Mouse (Mus musculus) gastrocnemius, postnatal 4 days (tissue): ENCODE measurements around the gene Pkd2. TPM values are rescaled to one million over a fixed set of nuclear protein-coding genes. Genes with fewer than 3 reads are reported as not detected.

Experiments used
- DNase-seq, 2 experiments: peaks; one replicate each; pipeline ENCODE4 v3.0.0; 2021 to 2022; ENCODE audit warnings: low spot score in 2 of 2, mixed read lengths in 2 of 2
- total RNA-seq, 2 experiments: library from RNA; stranded (reverse); gene quantifications; 2 replicates each; pipeline ENCODE4 v1.2.3; 2021

The Pkd2 gene
- total RNA-seq, 2 experiments from 2014 or later: 43.1 to 49.2 TPM

GRCm38 (mm10) chr5:104465279-104465678, 6.0 kb downstream of the Pkd2 start:
- DNase-seq: no peak

DNA sequence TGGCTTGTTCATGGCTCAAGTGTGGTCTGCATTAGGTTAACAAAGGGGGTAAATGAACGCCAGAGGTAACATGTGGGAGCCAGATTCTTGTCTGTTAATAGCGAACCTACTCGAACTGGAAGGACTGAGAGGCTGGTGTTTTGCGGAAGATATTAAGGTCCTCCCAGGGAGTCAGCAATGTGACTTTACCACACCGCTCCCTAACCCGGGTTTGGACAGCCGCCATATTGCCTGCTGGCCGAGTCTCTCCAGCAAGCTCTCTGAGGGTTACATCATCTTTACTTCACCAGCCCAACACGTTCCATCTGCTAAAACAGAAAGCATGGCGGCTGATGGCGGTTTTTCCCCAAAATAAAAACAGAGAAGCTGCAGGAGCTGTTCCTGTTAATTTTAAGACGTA, 6.5 kb downstream of the Pkd2 start:
- peak; percentile 61 to 76 for DNase-seq

DNA sequence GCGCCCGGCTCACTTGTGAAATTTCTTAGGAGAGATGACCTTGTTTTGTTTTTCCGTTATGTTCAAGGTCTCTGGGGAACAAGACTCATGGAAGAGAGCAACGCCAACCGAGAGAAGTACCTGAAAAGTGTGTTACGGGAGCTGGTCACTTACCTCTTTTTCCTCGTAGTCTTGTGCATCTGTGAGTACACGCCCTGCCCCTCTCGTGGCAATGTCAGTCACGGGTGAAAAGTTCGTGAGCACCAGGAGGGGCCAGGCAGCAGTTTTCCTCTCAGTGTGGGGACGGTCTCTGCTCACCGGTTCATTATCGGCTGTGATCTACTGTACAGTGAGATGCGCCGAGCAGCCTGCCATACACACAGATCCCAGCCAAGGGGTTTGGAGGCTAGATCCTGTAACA, 7.6 kb downstream of the Pkd2 start:
- DNase-seq: no peak

DNA sequence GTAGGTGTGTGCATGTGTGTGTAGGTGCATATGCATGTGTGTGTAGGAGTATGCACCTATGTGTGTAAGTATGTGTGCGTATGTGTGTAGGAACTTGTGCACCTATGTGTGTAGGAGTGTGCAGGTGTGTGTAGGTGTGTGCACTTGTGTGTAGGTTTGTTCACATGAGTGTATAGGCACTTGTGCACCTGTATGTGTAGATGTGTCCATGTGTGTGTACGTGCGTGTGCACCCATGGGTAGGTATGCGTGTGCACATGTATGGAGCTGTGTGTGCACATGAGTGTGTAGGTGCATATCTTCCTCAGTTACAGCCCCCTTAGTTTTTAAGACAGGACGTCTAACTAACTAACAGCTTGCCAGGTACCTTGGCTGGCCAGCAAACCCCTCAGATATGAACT, 9.3 kb downstream of the Pkd2 start:
- DNase-seq: no peak

- DNase-seq: no peak
Observed at GRCm38 (mm10) chr5:104470981-104471391, 11.7 kb downstream of the Pkd2 start.

DNA sequence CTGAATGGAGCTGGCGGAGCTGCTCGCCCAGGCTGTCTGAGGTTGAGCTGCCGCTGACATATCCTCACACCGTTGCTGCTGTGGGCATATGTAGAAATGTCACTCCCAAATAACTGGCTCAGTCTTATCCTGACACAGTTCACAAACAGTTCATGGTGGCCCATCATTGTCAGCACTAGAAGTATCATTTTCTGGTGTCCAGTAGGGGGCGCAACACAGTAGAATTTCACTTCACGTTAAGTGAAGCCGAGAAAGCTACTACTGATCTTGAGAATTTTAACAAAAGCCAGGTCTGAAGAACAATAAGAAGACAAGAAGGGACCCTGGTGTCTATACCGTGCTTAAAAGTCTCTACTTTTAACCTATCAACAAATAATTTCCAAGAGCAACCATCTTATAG, 13.1 kb downstream of the Pkd2 start:
- DNase-seq: no peak

GRCm38 (mm10) chr5:104480367-104480766, 21.1 kb downstream of the Pkd2 start:
- no peak for DNase-seq

DNA sequence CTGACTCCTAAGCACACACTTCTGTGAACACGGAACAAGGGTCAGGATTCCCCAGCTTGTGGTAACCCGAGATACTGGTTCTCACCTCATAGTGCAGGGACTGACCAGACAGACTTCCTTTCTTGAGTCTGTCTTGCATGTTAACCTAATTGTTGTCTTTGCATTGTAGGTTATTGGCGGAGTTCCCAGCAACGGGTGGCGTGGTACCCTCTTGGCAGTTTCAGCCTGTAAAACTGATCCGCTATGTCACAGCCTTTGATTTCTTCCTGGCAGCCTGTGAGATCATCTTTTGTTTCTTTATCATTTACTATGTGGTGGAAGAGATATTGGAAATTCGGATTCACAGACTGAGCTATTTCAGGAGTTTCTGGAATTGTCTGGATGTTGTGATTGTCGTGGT, 23.6 kb downstream of the Pkd2 start:
- no peak for DNase-seq

DNA sequence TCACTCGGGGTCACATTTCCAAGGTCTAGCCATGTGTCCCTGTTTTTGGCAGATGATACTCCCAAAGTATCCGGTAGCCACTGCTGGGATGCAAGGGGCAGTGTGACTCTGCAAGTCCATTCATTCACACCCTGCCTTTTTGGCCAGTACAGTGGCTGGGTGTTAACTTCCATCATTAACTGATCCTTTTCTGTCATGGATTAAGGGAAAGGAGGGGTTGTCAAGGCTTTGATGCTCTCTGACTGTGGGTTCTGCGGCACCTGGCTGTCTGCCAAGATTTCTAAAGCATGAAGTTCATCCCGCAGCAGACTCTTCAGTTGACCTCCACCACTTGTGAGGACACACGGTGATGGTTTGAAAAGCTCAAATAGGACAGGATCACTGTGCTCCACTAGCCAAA, 32.3 kb downstream of the Pkd2 start:
- DNase-seq: peak in 1 of 2 experiments; percentile 17

- DNase-seq: no peak
Observed at GRCm38 (mm10) chr5:104504883-104505282, 45.6 kb downstream of the Pkd2 start.

- no peak for DNase-seq
Observed at GRCm38 (mm10) chr5:104507829-104508194, 48.6 kb downstream of the Pkd2 start.

DNA sequence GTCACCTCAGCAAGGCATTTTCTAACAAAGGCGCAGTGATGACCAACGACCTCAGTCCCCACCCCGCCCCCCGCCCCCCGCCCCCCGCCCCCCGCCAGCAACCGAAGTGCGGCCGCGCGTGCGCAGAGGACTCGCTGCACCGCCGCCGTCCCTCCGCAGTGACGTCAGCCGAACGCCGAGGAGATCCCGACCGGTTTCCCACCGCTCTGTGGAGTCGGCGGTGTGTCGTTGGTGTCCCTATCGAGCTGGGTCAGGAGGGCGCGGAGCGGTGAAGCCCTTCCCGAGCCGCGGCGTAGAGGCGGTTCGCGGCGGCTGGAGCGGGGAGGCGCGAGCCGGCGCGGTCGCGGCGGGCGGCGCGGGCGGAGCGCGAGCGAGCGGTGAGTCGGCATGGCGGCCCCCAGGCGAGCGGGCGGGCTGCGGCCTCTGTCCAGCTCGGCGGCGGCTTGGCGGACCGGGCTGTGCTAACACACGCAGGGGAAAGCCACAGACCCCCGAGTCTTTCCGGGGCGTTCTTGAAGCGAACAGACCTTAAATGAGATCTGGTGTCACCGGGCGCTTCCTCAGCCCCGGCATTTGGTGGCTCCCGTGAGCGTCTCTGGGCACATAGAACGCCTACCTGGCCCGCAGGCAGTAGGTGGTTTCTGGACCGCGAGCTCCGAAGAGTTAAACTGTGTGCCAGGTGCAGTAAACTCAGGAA, 49.1 kb downstream of the Pkd2 start, which contains the start of gene BC005561:
TSS of gene BC005561 (plus strand) at position 158 of the 697 bp plus-strand sequence.
- peak; percentile 73 to 86 for DNase-seq

DNA sequence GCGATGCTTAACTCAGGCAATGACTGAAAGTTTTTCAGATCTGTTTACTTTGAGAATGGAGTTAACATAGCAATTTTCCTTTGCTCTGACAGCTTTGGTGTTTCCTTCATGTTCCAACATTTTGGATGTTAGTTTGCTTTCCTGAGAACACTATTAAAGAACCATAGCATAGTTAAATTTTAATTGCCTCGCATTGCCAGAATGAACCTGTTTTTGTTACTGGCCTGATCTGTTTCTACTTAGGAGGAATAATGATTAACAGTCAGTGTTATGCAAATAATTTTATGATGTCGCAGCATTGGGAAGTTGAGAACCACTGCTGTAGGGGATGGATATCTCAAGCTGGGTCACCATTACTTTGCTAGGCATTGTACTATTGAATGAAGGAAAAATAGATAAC, 52.0 kb downstream of the Pkd2 start:
- DNase-seq: no peak

DNA sequence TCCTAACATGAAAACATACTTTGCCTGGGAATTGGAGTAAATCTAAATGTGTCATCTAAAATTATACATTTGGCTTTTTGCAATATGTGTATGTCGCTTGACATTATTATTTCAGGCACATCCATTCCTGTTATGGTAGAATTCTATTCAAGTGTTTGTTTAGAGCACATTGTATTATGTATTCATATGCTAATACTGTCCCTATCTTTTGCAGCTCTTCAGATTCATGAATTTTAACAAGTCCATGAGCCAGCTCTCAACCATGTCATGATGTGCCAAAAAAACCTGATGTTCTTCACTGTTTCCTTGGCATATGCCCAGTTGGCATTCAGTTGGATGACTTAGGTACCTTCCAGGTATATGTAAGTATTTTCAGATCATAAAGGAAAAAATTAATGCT, 79.4 kb downstream of the Pkd2 start:
- no peak for DNase-seq

- no peak for DNase-seq
Observed at GRCm38 (mm10) chr5:104539331-104539730, 80.1 kb downstream of the Pkd2 start.

Other genes starting within 250 kb of the Pkd2 start
- gene Ibsp, start 160.3 kb upstream of the Pkd2 start, total RNA-seq: not detected
- gene Mepe, start 134.1 kb upstream of the Pkd2 start, total RNA-seq: not detected
- gene Spp1, start 24.3 kb upstream of the Pkd2 start, total RNA-seq: 1 to 10 TPM in 1 of 2 experiments, under 1 TPM in 1; 0.76 to 1.2 TPM
- gene BC005561, start 48.9 kb downstream of the Pkd2 start, total RNA-seq: 10 to 100 TPM in 1 of 2 experiments, 1 to 10 TPM in 1; 8.5 to 11.3 TPM